Mouse (Mus musculus) embryonic stem cell, embryonic (primary cell): ENCODE measurements around the gene Rgs13.

Experiments
- CTCF ChIA-PET, 4 experiments: fragments of 300-600 bp in 2 of 4; fragments of 350-600 bp in 2 of 4; sonication (Branson Sonifier 250); formaldehyde crosslinking; loops; one replicate each; lab custom pipeline; 2022; ENCODE audit warnings: inconsistent platforms in 2 of 4; lab: Charles Lee
- POLR2A ChIA-PET, 4 experiments: fragments of 300-600 bp in 2 of 4; fragments of 350-600 bp in 2 of 4; sonication (Branson Sonifier 250); formaldehyde crosslinking; loops; one replicate each; lab custom pipeline; 2022; ENCODE audit warnings: antibody characterized with exemption in 4 of 4, inconsistent platforms in 1 of 4; lab: Charles Lee

The Rgs13 gene

GRCm38 (mm10) chr1:144177166-144177565, at the start of gene Rgs13:
TSS of gene Rgs13 (minus strand) at chr1:144177372.
- ChIA-PET POLR2A (no interaction called here), CTCF (interaction anchor here in 1 of 4 experiments (0.7 kb wide), 1 partner anchor 67 kb away, joined by 6 read pairs; no protein-coding TSS in a partner anchor)

- ChIA-PET CTCF (interaction anchor here in 1 of 4 experiments (0.9 kb wide), 1 partner anchor 17 kb away, joined by 3 read pairs; no protein-coding TSS in a partner anchor), POLR2A (interaction anchor here in 1 of 4 experiments (0.6 kb wide), 1 partner anchor 329 kb away, joined by 3 read pairs; no protein-coding TSS in a partner anchor)
Measured at GRCm38 (mm10) chr1:144215230-144215629, 38.1 kb upstream of the Rgs13 start.

- CTCF ChIA-PET: no interaction called here
- POLR2A ChIA-PET: no interaction called here
Measured at GRCm38 (mm10) chr1:144210912-144211311, 33.7 kb upstream of the Rgs13 start.

DNA sequence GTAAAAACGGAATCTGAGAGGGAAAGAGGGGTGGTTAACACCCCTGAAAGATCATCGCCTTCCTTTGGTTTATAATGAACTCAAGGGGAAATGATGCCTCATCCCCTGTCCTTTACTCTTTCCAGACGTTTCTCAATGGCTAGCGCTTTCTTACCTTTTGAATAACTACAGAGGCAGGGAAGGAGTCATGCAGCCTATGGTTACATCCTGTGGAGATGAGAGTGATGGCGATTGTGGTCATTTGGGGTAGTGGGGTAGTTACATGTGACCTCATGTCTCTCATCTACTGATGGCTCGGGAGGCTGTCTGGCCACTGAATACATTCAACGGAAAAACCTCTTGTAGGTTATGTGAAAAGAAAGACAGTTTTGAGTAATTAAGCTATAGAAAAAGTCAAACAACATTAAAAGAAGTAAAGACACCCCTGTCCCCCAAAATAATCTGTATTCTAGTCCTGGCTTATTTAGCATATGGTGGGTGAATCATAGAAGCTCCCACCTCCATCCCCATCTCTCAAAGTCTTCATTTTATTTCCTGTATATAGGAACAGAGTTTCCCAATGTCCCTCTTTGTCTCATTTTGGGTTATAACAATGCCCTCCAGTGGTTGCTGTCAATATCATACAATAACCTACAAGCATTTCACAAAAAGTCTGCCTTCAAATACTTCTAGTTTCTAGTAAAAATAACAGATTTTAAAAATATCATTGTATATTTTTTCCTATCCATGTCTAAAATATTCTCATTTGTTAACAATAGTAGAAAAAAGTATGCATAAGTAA, 29.3 kb upstream of the Rgs13 start:
- ChIA-PET CTCF (no interaction called here), POLR2A (no interaction called here)

- POLR2A ChIA-PET: no interaction called here
- CTCF ChIA-PET: no interaction called here
Measured at GRCm38 (mm10) chr1:144204766-144205165, 27.6 kb upstream of the Rgs13 start.

DNA sequence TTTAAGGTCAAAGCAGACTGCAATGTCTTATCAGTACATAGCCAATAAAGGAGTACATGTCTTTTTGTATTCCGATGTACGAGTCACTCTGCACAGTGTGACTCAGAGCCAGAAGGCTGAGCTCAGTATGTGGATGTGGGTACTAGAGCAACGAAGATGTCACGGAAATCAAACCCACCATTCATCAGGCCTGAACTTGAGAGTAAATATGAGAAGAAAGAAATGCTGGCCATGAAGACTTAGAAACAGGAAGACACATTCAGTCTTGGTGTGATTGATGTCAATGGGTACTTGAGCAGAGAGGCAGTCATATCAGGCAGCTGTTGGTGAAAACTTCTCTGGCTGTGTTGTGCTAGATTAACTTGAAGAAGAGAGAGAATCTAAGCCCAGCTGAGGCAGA, 25.8 kb upstream of the Rgs13 start:
- CTCF ChIA-PET: no interaction called here
- POLR2A ChIA-PET: no interaction called here

- POLR2A ChIA-PET: no interaction called here
- CTCF ChIA-PET: no interaction called here
Measured at GRCm38 (mm10) chr1:144200496-144200895, 23.3 kb upstream of the Rgs13 start.

- CTCF ChIA-PET: no interaction called here
- POLR2A ChIA-PET: interaction anchor here in 1 of 4 experiments (0.6 kb wide), 1 partner anchor 825 kb away, joined by 4 read pairs; no protein-coding TSS in a partner anchor
Measured at GRCm38 (mm10) chr1:144199538-144199937, 22.4 kb upstream of the Rgs13 start.

- POLR2A ChIA-PET: no interaction called here
- CTCF ChIA-PET: interaction anchor here in 3 of 4 experiments (0.6 to 1.4 kb wide), 11 partner anchors 9 to 394 kb away, joined by 3 to 4 read pairs (median 3); no protein-coding TSS in a partner anchor
Measured at GRCm38 (mm10) chr1:144197684-144198083, 20.5 kb upstream of the Rgs13 start.

GRCm38 (mm10) chr1:144186655-144187396, 9.7 kb upstream of the Rgs13 start:
- ChIA-PET CTCF (no interaction called here), POLR2A (no interaction called here)

DNA sequence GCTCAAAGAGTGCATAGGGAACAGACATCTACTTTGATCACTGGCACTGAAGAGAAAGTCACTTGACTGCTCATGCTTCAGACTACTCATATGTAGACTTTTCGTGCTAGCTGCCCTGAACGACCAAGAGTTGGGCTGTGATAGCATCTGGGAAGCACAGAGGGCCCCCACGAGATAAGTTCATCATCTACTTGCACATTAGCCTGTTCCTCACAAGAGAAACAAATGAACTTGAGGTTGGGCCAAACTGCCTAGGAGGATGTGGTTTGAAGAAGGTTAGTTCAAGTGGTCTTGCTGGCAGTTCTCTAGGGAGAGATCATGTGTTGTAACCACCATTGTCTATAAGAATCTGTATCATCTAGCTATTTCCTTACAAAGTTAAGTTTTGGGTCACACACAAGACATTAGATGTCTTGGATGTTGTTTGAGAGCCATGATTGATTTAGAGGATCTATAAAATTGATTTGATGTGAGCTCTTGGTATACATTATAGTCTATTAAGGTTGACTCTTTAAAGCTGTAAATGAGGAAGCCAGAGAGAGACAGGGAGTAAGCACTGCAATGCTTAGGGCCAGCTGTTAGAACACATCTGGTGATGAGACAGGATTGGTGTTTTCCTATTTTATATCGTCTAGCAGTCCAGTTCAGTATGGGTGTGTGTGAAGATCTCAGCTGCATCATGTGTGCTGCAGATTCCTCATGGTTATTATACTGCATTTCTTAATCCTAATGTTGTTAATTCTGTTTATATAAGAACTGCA, 8.0 kb upstream of the Rgs13 start:
- CTCF ChIA-PET: interaction anchor here in 1 of 4 experiments (1.0 kb wide), 1 partner anchor 13 kb away, joined by 3 read pairs; no protein-coding TSS in a partner anchor
- POLR2A ChIA-PET: no interaction called here

DNA sequence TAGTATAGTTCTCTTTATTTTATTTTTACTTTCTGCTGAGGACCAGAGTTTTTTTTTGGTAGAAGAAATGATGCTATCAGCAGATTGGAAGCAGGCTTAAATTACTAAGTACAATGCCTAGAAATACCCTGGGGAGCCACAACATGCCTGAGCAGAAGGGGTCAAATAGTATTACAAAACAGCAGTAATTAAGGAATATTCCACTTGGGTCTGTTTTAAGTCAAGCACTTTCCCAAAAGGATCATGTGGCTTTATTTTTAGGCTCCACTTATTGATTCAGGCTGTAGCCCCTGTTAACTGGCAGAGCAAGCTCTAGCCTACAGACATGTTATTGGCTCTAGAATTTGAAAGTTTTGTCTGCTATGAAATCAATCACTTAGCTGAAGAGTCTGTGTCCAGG, 6.5 kb upstream of the Rgs13 start:
- POLR2A ChIA-PET: no interaction called here
- CTCF ChIA-PET: interaction anchor here in 1 of 4 experiments (0.6 kb wide), 1 partner anchor 369 kb away, joined by 5 read pairs; no protein-coding TSS in a partner anchor

- CTCF ChIA-PET: interaction anchor here in 2 of 4 experiments (0.6 to 0.9 kb wide), 3 partner anchors 12 to 376 kb away, joined by 3 to 6 read pairs (median 3); no protein-coding TSS in a partner anchor
- POLR2A ChIA-PET: no interaction called here
Measured at GRCm38 (mm10) chr1:144179559-144179958, 2.4 kb upstream of the Rgs13 start.

DNA sequence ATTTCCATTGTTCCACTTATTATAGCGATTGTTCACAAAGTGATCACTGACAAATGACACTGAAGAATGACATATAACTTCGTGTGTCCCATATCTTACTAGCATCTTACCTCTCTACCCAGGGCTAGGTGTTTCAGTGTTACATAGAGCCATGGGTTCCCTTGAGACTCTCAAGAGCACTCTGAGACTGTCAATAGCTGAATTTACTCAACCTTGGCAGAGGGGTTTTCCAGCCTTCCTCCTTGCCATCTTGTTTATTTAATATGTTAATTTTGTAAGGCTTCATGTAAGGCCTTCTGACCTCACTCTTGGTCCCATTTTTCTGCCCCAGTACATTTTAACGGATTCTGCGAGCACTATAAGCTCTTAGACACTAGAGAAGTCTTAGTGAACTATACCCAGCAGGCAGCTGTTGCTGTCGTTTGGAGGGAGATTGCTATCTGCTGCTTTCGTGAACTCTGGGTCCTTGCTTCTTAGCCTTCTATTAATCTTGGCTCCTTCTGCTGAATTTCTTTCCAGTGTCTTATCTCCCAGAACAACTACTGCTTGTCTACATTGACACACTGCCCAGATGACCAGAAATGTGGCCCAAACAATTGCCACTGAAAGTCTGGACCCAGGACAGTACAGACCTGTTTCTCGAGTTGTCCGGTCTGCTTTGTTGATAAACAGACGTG, 1.2 kb upstream of the Rgs13 start:
- POLR2A ChIA-PET: no interaction called here
- CTCF ChIA-PET: no interaction called here

- CTCF ChIA-PET: no interaction called here
Measured at GRCm38 (mm10) chr1:144177620-144178019, 448 bp upstream of the Rgs13 start.

GRCm38 (mm10) chr1:144174760-144175159, 2.4 kb downstream of the Rgs13 start:
- POLR2A ChIA-PET: no interaction called here
- CTCF ChIA-PET: no interaction called here

More at GRCm38 (mm10) chr1:144177620-144178019, 448 bp upstream of the Rgs13 start:
- POLR2A ChIA-PET: no interaction called here

GRCm38 (mm10) chr1:144173568-144174036, 3.6 kb downstream of the Rgs13 start:
- ChIA-PET POLR2A (no interaction called here), CTCF (no interaction called here)

DNA sequence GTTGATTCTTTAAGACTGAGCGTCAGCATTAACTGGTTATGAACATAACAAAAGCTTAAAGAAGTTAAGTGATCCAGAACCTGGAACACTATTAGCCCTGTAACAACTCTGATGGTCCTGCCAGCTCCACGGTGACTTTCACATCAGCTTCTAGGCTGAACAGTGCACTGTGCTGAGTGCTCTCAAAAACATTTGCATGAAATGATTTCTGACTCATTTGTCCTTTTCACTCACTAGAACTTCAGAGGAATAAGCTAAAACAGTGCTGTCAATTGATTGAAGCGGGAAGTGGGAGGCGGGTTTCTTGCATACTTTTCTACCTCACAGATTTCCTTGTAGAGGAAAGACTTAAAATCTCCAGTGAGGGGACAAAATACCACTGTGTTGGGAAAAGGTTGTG, 8.3 kb downstream of the Rgs13 start:
- ChIA-PET CTCF (interaction anchor here in 1 of 4 experiments (0.6 kb wide), 1 partner anchor 344 kb away, joined by 3 read pairs; no protein-coding TSS in a partner anchor), POLR2A (no interaction called here)
